Mouse (Mus musculus) forebrain, embryonic 13.5 days (tissue): Measurements from ENCODE around the gene Mfsd14b. TPM values are rescaled to one million over a fixed set of nuclear protein-coding genes. Genes with fewer than 3 reads are reported as not detected.

Experiments
- ATAC-seq: fragments of 200-750 bp; cut with Nextera tagmentation; 2 replicates; pipeline ENCODE4 v1.8.0; 2017
- H3K27ac ChIP-seq: fragments of 300-500 bp; sonication (generic); 2 replicates; pipeline ENCODE4 v1.5.1; 2015; ENCODE audit warnings: inconsistent platforms, mild to moderate bottlenecking, moderate library complexity
- H3K27me3 ChIP-seq: fragments of 300-500 bp; sonication (generic); 2 replicates; pipeline ENCODE4 v1.6.1; 2015; ENCODE audit warnings: mild to moderate bottlenecking, inconsistent platforms
- H3K36me3 ChIP-seq: fragments of 300-500 bp; sonication (generic); 2 replicates; pipeline ENCODE4 v1.6.1; 2015; ENCODE audit warnings: mild to moderate bottlenecking, inconsistent platforms; ENCODE audit not compliant: poor library complexity, severe bottlenecking
- H3K4me1 ChIP-seq: fragments of 300-500 bp; sonication (generic); 2 replicates; pipeline ENCODE4 v1.6.1; 2015; ENCODE audit warnings: inconsistent platforms
- H3K4me2 ChIP-seq: fragments of 300-500 bp; sonication (generic); 2 replicates; pipeline ENCODE4 v1.6.1; 2015; ENCODE audit warnings: inconsistent platforms, mild to moderate bottlenecking, moderate library complexity
- H3K4me3 ChIP-seq: fragments of 300-500 bp; sonication (generic); 2 replicates; pipeline ENCODE4 v1.5.1; 2015; ENCODE audit warnings: mild to moderate bottlenecking, inconsistent platforms
- H3K9ac ChIP-seq: fragments of 300-500 bp; sonication (generic); 2 replicates; pipeline ENCODE4 v1.6.1; 2015; ENCODE audit warnings: mild to moderate bottlenecking, inconsistent platforms
- H3K9me3 ChIP-seq: fragments of 300-500 bp; sonication (generic); replicated peaks from 2 replicates; pipeline ENCODE4 v1.6.1; 2016; ENCODE audit warnings: inconsistent platforms
- WGBS: fragments of 180-500 bp; shearing (Covaris S2); methylation state at CpG from one replicate; pipeline ENCODE4 v1.1.7; 2015; 5-methylcytosine and 5-hydroxymethylcytosine counted together
- polyA plus RNA-seq: library from polyadenylated mRNA; unstranded; fragments of >200 nt; fragmentation: Nextera tagmentation; extraction: Ambion mirVana; gene quantifications from 2 replicates; pipeline ENCODE4 v1.2.1, GENCODE M21; 2015

Gene Mfsd14b
- polyA plus RNA-seq, 1 experiment from 2014 or later, result 29.4 TPM

- Histone ChIP-seq H3K9me3 (no peaks in the 10 kb centered on the region), H3K27ac (no peak overlapping the region), H3K9ac (no peak overlapping the region), H3K27me3 (no peaks in the 10 kb centered on the region), H3K36me3 (peaks cover 24% of the 10 kb centered on the region), H3K4me2 (no peak overlapping the region), H3K4me3 (no peak overlapping the region), H3K4me1 (no peaks in the 10 kb centered on the region)
- 94% methylated on average over 2 of the region's 2 CpGs for WGBS
- no peak for ATAC-seq
These were observed 42.8 kb downstream of the Mfsd14b start for GRCm38 (mm10) chr13:65069969-65070368.

GRCm38 (mm10) chr13:65052660-65053059, 60.1 kb downstream of the Mfsd14b start, which contains the start of gene Prss47:
Gene Prss47, minus strand, starts transcription at chr13:65052760.
- H3K4me2 ChIP-seq, result no peak within 1 kb of the TSS
- H3K9me3 ChIP-seq, result peaks cover 7% of the 10 kb centered on the region; the same call in 1 of the 2 replicates
- H3K36me3 ChIP-seq, result no peaks in the 10 kb centered on the region
- no peak within 1 kb of the TSS for H3K27ac ChIP-seq
- no peaks in the 10 kb centered on the region for H3K27me3 ChIP-seq
- H3K4me1 ChIP-seq, result no peaks in the 10 kb centered on the region
- no peak for ATAC-seq
- no peak within 1 kb of the TSS for H3K4me3 ChIP-seq
- 88% methylated on average over 9 of the region's 9 CpGs for WGBS
- no peak within 1 kb of the TSS for H3K9ac ChIP-seq

- H3K9me3 ChIP-seq, result no peaks in the 10 kb centered on the region
- ATAC-seq, result no peak
These were observed 77.7 kb downstream of the Mfsd14b start for GRCm38 (mm10) chr13:65035057-65035456.

GRCm38 (mm10) chr13:65032758-65033157, 80.0 kb downstream of the Mfsd14b start, which contains the start of gene Spata31d1c:
Gene Spata31d1c, plus strand, starts transcription at chr13:65033058.
- Histone ChIP-seq H3K4me1 (no peaks in the 10 kb centered on the region), H3K36me3 (no peaks in the 10 kb centered on the region), H3K27ac (no peak within 1 kb of the TSS), H3K4me2 (no peak within 1 kb of the TSS), H3K27me3 (no peaks in the 10 kb centered on the region), H3K9ac (no peak within 1 kb of the TSS), H3K9me3 (no peaks in the 10 kb centered on the region), H3K4me3 (no peak within 1 kb of the TSS)
- ATAC-seq, result no peak

More at GRCm38 (mm10) chr13:65035057-65035456, 77.7 kb downstream of the Mfsd14b start:
- Histone ChIP-seq H3K4me1 (no peaks in the 10 kb centered on the region), H3K36me3 (no peaks in the 10 kb centered on the region), H3K27me3 (no peaks in the 10 kb centered on the region), H3K4me2 (no peak overlapping the region), H3K27ac (no peak overlapping the region), H3K9ac (no peak overlapping the region), H3K4me3 (no peak overlapping the region)
- 63% methylated on average over 4 of the region's 4 CpGs for WGBS

Other genes with a start within 250 kb of the Mfsd14b start
- 1.3 and 1.5 TPM in 2 replicates for gene Cntnap3, start 209.0 kb downstream of the Mfsd14b start, polyA plus RNA-seq
- not detected in 2 replicates for gene Spata31, start 195.6 kb downstream of the Mfsd14b start, polyA plus RNA-seq
- not detected in 2 replicates for gene Spata31d1c, start 79.9 kb downstream of the Mfsd14b start, polyA plus RNA-seq
- not detected in 2 replicates for gene Prss47, start 60.2 kb downstream of the Mfsd14b start, polyA plus RNA-seq
- gene Olfr465-ps1, start 25.1 kb upstream of the Mfsd14b start, polyA plus RNA-seq, result not detected in 2 replicates
- gene Olfr466, start 37.3 kb upstream of the Mfsd14b start, polyA plus RNA-seq, result not detected in 2 replicates
- not detected in 2 replicates for gene Nlrp4f, start 93.0 kb upstream of the Mfsd14b start, polyA plus RNA-seq
- not detected in 2 replicates for gene Gm10775, start 146.6 kb upstream of the Mfsd14b start, polyA plus RNA-seq
- gene Zfp369, start 165.8 kb upstream of the Mfsd14b start, polyA plus RNA-seq, result 17.6 and 19.4 TPM in 2 replicates